Mouse (Mus musculus) lung, postnatal 25 days (tissue): ENCODE measurements at regions not wholly inside any gene's neighbourhood (a gene's known extent, or its start where the extent isn't known, plus 50 kb on each side); places are given as distances from the start of the nearest gene placed in this dataset.

ENCODE experiments used
- DNase-seq: peaks from one replicate; pipeline ENCODE4 v3.0.0; 2022; ENCODE audit warnings: low spot score

DNA sequence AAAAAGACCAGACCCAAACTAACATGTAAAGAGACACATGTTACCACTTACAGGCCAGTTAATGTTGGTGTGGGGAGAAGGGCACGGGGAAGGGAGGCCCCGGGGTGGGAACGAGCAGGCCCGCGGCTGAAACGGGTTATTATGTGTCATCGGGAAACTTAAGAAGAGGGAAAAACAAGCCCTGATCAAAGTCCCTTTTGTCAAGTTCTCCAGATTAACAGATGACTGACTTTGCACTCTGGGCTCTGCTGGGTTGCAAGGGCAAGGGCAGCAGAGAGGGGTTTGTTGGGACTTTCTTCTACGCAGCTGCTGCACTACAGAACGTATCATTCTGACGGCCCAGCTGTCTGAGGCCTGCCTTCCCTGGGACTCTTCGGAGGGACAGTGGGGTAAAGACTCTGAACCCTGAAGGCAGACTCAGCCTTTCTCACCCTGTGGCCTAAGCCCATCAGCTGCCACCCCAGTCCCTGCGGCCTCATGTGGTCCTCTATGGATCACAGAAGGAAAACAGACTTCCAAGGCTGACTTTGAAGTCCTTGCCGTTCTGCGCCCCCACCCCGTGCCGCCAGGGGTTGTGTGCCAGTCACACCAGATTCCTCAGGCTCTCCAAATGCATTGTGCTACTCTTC is 240.7 kb downstream of the Rplp1 start:
- no peak for DNase-seq

DNA sequence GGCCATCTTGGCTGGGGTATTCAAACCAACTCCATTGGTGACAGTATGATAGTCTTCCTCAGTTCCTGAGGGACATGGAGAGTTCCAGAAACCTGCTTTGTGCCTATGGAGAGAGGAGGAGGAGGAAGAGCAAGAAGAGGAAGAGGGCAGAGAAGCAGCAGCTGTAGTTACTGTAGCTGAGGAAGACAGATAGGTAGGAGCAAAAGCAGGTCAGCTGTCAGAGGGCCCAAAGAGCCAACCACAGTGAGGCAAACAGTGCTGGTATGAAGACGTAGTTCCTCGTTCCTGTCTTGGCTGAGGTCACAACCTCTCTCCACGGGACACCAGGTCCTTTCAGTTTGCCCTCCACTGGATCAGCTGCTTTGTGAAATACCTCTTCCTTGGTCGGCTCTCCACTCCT is 243.4 kb downstream of the Rplp1 start:
- DNase-seq = no peak

- peak; percentile 54 for DNase-seq
These were observed 244.4 kb downstream of the Rplp1 start for GRCm38 (mm10) chr9:61669729-61670520.

DNA sequence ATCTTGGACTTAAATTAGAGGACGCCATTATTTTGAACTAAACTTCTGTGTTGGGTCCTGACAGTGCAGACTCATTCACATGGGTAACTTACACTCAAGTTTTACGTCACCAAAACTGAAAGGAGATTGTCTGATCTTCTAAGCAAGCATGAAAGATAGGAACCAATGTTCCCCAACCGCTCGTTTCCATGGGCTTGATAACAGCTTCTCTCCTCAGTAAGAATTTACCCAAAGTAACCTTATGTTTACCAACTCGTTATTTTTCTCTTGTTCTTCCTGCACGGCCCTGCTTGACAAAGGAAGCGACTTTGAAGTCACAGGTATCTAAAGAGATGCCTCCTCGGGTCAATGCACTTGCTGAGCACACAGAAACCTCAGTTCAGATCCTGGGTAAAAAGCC is 245.6 kb downstream of the Rplp1 start:
- no peak for DNase-seq

DNA sequence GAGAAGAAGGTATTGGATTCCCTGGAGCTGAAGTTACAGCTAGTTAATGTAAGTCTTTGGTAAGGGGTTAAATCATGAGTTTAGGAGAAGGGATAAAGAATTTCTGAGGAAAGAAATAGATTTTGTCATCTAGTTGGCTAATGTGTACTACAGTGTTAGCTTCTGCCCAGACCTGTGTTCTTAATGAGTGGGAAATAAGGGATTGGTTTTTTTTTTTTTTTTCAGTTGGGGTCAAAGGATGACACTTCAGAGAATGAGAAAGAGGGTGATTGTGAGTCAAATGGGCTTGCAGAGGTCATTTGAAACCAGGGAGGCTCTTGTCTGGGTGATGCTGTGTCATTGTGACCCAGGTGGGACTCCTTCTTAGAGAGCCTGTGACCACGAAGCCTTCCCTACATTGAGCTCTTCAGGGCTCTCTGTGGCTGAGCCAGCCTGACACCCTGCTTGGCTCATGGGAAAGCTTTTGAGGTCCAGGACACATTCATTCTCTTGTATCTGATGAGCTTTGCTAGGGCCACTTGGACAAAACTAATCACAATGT is 246.1 kb downstream of the Rplp1 start:
- DNase-seq = no peak

GRCm38 (mm10) chr9:61667453-61668074 is 246.8 kb downstream of the Rplp1 start:
- no peak for DNase-seq

GRCm38 (mm10) chr9:61666761-61667332 is 247.5 kb downstream of the Rplp1 start:
- DNase-seq = no peak

DNA sequence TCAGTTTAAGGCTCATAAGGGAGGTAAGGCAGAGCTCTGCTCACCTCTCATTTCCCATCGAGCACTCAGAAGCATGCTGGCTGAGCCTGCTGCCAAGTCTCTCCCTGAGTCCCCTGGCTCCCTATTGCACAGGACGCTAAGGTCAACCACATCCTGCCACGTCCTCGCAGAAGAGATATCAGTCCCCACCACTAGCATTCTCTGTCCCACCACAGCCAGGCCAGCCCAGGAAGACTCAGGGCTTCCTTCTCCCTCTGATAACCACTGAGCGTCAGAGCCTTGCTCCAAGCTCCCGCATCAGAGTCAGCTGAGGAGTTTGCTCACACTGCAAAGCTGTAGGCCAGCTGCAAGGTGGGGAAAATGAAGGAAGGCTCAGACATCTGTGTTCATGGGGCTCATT is 248.2 kb downstream of the Rplp1 start:
- no peak for DNase-seq

DNA sequence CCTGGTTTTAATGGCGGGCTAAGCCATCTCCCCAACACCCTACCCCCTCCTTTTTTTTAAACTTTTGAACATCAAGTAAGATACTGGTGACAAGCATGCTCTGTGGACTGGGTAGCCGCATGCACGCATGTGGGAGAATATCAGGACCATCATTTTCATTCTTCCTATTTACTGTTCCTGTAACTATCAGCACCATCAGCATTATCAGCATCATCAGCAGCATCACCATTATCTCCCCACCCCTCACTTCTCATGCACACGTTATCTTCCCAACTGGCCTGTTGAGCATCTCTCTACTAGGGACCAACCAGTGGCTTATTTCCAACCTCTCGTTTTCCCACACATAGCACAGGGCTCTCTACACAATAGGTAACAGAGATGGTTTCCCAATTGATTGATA is 249.1 kb downstream of the Rplp1 start:
- no peak for DNase-seq

GRCm38 (mm10) chr9:61664000-61664622 is 250.2 kb downstream of the Rplp1 start:
- DNase-seq = no peak

DNA sequence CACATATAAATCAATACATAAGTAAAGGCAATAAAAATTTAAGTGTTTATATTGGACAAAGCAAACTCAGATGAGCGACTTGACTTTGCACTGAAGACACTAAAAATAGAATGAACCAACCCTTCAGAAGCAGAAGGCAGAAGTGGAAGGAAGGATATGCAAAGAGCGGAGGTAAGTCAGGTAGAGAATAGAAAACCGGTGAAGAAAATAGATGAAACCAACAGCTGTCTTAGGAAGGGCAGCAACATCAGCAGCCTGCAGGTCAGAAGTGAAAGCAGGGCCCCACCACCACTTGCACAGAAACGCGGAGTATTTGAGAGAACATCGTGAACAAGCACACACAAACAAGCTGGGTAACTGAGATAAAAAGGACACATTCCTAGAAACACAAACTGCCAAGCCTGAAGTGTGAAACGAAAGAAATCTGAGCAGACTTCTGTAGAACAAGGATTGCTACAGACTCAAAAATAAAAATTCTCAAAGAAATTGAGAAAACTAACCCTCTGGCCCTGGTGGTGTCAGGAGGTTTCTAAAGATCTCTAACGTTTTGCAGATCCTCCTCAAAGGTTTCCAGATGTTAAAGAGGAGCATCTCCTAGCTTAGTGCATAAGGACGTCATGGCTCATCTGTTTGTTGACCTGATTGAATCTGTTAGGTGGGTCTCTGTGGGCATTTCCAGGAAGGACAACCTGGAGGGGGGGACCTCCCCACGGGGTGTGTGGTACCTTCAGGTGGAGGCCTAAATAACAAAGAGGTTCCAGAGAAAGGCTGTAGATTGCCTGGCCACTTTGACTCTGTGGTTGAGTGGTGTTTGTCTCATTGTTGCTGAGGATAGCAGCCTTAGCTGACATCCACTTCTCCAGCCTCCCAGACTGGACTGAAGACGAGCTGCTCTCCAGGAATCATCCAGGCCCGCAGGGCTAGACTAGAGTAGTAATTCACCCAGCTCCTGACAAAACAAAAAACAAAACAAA is 252.0 kb downstream of the Rplp1 start:
- no peak for DNase-seq

DNA sequence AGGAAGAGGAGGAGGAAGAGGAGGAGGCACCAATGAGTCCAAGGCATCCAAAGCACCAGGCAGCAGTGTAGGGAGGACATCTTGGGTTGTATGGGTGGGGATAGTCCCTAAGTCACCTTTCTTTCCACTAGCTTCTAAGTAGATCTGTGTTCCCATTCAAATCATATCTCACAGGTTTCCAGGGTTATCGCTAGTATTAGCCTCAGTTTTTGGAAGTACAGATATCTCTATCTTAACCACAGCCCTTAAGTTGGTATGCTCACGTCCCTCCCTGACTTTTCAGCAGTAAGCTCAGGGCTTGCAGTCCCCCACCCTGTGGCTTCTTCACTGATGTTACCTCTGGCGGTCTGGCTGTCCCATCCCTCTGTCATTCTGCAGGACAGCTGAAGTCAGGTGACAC is 254.2 kb downstream of the Rplp1 start:
- DNase-seq = no peak

DNA sequence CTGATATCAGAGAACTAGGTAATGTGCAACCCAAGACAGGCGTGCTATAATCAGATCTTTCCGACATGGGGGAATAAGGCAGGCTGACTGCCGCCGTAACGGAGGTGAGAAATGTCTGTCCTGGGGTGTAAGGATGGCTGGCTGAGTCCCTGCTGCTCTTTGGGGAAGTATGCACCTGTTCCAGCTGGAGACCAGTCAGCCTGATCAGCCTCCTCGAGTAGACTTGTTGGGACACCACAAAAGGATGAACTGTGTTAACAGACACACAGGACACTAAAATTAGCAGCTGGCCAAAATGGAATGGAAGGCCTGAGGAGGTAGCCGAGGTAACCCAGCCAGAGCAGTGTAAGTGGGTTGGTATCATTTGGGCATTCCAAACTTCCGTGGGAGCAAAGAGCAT is 256.3 kb downstream of the Rplp1 start:
- DNase-seq = no peak

GRCm38 (mm10) chr9:61655433-61655981 is 258.8 kb downstream of the Rplp1 start:
- peak; percentile 83 for DNase-seq

DNA sequence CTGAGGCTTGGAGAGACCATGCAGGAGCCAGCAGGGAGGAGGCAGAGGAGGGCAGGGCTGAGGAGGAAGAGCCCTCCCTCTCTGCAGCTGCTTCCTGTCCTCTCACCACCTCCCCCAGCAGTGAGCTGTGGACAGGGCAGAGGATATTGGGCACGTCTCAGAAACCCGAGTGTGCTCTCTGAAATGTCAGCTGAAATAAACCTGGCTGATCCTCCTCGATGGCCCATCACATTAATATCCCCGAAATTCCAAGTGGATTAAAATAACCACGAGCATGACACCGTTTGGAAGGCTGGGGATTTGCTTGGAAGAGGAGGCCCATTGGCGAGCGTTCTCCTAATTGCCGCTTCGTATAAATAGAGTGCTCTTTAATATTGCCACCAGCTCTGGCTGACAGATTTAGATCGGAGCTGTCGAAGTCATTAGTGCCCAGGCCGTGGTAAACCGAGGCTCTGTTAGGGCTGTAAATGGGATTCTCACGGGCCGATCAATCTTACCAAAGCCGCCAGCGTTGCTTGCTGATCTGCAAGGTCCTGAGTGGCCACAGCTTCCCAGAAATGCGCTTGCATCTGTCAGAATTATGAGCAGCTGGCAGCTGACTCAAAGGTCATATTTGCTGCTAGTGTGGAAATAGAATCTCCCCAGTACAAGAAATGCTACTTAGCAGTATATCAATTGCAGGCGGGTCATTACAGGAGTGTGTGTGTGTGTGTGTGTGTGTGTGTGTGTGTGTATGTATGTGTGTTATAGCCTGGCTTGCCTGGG is 268.5 kb downstream of the Rplp1 start:
- no peak for DNase-seq

DNA sequence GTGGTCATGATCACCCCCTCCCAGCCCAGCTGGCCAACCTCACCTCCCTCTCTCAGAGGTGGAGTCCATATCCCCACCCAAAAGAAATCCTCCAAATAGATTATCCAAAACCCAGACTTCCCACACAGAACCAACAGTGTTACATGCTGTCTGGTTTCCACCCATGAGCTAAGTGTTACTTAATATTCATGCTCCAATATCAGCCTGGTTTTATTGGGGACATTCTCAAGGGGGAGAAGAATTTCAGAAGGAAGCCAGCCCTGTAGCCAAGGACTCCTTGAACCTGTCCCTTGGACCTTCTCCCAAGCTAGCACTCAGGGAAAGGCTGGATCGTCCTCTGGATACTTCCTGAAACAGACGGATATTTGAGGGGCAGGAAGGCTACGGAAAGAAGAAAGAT is 268.6 kb downstream of the Tle3 start:
- no peak for DNase-seq

GRCm38 (mm10) chr9:61638908-61639307 is 266.7 kb downstream of the Tle3 start:
- no peak for DNase-seq

- no peak for DNase-seq
These were observed 261.8 kb downstream of the Tle3 start for GRCm38 (mm10) chr9:61633936-61634335.

DNA sequence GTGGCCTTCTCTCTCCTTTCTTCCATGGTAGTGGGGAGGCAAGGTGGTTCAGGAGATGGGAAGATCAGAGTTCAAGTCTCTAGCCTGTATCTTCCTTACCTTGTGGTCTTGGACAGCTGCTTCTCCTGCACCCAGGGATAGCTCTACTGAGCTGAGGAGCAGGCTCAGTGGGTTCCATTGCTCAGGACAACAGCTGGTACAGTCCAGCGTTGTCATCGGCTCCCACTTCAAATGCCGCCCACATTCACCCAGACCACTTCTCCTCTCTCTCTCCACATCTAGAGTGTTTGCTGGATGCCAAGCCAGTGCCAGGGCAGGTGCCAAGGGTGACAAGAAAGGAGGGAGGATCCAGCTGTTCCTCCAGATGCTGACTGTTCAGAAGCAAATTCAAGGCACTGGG is 260.4 kb downstream of the Tle3 start:
- no peak for DNase-seq

- DNase-seq = no peak
These were observed 258.9 kb downstream of the Tle3 start for GRCm38 (mm10) chr9:61631097-61631496.
